Mouse (Mus musculus) kidney, embryonic 16.5 days (tissue): ENCODE measurements around the gene Naa38. TPM values are rescaled to one million over a fixed set of nuclear protein-coding genes. Genes with fewer than 3 reads are reported as not detected.

Experiments
- ATAC-seq: fragments of 200-750 bp; cut with Nextera tagmentation; 2 replicates; pipeline ENCODE4 v1.8.0; 2017; ENCODE audit warnings: moderate TSS enrichment; ENCODE audit not compliant: low FRiP score, low TSS enrichment
- H3K27ac ChIP-seq: fragments of 300-500 bp; sonication (generic); 2 replicates; pipeline ENCODE4 v1.5.1; 2014; ENCODE audit warnings: low read length
- H3K27me3 ChIP-seq: fragments of 300-500 bp; sonication (generic); 2 replicates; pipeline ENCODE4 v1.6.1; 2014; ENCODE audit warnings: low read length, control low read depth, mixed read lengths; ENCODE audit not compliant: insufficient read depth
- H3K36me3 ChIP-seq: fragments of 300-500 bp; sonication (generic); 2 replicates; pipeline ENCODE4 v1.6.1; 2014; ENCODE audit warnings: low read length, control low read depth, mixed read lengths; ENCODE audit not compliant: insufficient read depth
- H3K4me1 ChIP-seq: fragments of 300-500 bp; sonication (generic); 2 replicates; pipeline ENCODE4 v1.6.1; 2014; ENCODE audit warnings: low read length, control low read depth, mixed read lengths; ENCODE audit not compliant: insufficient read depth
- H3K4me2 ChIP-seq: fragments of 300-500 bp; sonication (generic); replicated peaks from 2 replicates; pipeline ENCODE4 v1.6.1; 2014; ENCODE audit warnings: low read depth, low read length
- H3K4me3 ChIP-seq: fragments of 300-500 bp; sonication (generic); 2 replicates; pipeline ENCODE4 v1.5.1; 2014; ENCODE audit warnings: mild to moderate bottlenecking, low read length
- H3K9ac ChIP-seq: fragments of 300-500 bp; sonication (generic); replicated peaks from 2 replicates; pipeline ENCODE4 v1.6.1; 2014; ENCODE audit warnings: low read length
- H3K9me3 ChIP-seq: fragments of 300-500 bp; sonication (generic); 2 replicates; pipeline ENCODE4 v1.6.1; 2016; ENCODE audit warnings: low read length, control low read depth
- WGBS: fragments of 180-500 bp; shearing (Covaris S2); extraction: QIAGEN DNeasy Blood & Tissue Kit; methylation state at CpG from one replicate; pipeline ENCODE4 v1.1.7; 2014; 5-methylcytosine and 5-hydroxymethylcytosine counted together
- polyA plus RNA-seq: library from polyadenylated mRNA; unstranded; fragments of >200 nt; fragmentation: Nextera tagmentation; extraction: Ambion mirVana; gene quantifications from 2 replicates; pipeline ENCODE4 v1.2.1, GENCODE M21; 2015

Naa38 gene
- polyA plus RNA-seq, 1 experiment from 2014 or later = 150 TPM

DNA sequence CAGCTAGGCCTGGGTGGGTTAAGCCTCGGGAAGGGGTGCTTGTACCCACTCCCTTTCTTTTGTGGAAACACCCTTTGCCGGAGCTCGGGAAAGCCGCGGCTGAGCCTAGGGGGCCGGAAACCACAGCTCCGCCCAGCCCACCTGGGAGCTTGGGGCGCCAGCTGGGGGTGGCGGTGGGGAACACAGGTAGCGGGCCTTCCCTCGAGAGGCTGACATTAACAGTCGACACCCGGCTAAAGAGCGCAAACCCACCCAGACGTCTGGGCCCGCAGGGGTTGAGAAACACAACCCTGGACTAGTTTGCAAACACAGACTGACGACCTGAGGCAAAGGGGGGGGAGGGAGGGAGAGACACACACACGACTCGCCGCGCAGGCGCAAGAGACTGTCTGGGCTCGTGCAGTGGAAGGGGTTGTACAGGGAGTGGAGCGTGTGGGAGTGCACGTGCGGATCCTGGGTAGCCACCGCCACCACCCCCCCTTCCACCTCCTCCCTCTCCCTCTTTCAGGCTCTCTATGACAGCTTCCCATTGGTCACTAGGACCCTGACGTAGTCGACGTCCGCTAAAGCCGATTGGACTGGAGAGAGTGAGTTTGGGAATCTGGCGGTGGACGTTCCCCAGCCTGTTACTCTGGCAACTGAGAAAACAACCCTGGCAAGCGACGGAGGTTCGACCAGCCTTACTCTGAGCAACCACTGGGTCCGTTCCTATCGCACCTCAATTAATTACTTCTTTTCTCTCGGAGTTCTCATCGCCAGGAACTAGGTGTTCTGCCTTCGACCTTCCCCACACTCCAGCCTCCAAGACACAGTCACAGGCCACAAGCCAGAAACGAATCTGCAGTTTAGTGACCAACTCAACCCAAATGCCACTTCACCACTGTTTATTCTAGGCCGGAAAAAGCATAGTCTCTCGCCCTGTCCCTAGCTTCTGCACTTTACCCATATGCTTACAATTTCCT lies 23.5 kb downstream of the Naa38 start:
- Histone ChIP-seq H3K4me3 (peak overlapping the region; percentile 81), H3K9me3 (no peaks in the 10 kb centered on the region), H3K4me2 (peak overlapping the region; percentile 97), H3K27me3 (peaks cover 27% of the 10 kb centered on the region), H3K27ac (peak overlapping the region; percentile 99), H3K9ac (peak overlapping the region; percentile 80), H3K4me1 (peaks cover 48% of the 10 kb centered on the region), H3K36me3 (no peaks in the 10 kb centered on the region)
- under 1% methylated on average over 45 of the region's 45 CpGs for WGBS
- ATAC-seq = peak; percentile 88

DNA sequence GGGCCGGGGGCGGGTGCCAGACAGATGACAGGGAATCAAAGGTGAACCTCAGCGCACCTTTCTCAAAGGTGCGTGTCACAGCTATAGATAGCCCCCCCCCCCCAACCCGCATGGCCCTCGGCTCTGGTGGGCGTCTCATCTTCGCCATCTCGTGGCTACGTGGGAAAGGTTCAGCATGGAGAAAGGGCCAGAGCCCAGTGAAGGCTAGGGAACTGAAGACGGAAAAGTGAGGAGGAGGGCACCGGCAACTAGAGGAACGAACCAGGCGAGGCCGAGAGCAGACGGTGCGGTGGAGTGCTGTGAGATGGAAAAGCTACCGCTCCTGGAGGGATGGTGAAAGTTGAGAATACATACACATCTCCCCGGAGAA lies 24.1 kb downstream of the Naa38 start:
- H3K9ac ChIP-seq = peak overlapping the region; percentile 56
- no peak for ATAC-seq
- H3K9me3 ChIP-seq = no peaks in the 10 kb centered on the region
- peak overlapping the region; percentile 79 for H3K27ac ChIP-seq
- no peaks in the 10 kb centered on the region for H3K36me3 ChIP-seq
- H3K4me3 ChIP-seq = peak overlapping the region; percentile 81
- under 1% methylated on average over 19 of the region's 19 CpGs for WGBS
- H3K4me1 ChIP-seq = peaks cover 41% of the 10 kb centered on the region
- peaks cover 28% of the 10 kb centered on the region for H3K27me3 ChIP-seq
- H3K4me2 ChIP-seq = peak overlapping the region; percentile 97

DNA sequence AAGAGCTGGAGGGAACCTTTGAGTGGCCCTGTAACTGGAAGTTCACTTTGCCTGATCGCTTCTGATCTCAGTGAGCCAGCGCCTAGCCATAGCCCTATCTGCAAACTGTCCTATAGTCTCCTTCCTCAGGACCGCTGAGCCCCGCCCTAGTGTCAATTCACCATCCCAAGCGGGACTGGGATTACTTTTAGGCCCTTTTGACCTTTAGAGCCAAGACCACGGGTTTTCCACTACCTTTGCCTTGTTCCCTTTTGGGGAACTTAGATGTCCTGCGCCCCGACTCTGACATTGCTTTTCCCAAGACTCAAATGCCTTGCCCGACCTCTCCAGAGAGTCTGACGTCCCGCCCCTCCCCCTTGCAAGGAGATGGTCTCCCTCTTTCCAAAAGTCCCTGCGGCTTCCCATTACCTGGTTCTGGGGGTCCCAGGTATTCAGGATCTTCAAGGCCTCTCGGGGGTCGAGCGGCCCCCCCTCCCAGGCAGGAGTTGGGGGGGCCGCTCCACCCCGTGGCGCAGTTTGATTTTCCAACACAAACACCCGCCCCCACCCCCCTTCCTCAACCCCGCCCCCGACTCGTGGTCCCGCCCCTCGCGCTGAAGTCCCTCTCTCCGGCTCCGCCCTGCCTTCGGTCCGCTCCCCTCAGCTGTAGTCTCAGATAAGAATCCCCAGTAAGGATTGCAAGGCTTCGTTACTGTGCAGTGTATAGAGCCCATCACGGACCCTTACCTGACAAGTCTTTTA lies 24.7 kb downstream of the Naa38 start:
- peak overlapping the region; percentile 79 for H3K27ac ChIP-seq
- ATAC-seq = no peak
- H3K9me3 ChIP-seq = no peaks in the 10 kb centered on the region
- H3K36me3 ChIP-seq = no peaks in the 10 kb centered on the region
- H3K9ac ChIP-seq = peak overlapping the region; percentile 56
- peaks cover 28% of the 10 kb centered on the region for H3K27me3 ChIP-seq
- WGBS = under 1% methylated on average over 31 of the region's 31 CpGs
- peak overlapping the region; percentile 81 for H3K4me3 ChIP-seq
- H3K4me1 ChIP-seq = peaks cover 36% of the 10 kb centered on the region
- H3K4me2 ChIP-seq = peak overlapping the region; percentile 97

DNA sequence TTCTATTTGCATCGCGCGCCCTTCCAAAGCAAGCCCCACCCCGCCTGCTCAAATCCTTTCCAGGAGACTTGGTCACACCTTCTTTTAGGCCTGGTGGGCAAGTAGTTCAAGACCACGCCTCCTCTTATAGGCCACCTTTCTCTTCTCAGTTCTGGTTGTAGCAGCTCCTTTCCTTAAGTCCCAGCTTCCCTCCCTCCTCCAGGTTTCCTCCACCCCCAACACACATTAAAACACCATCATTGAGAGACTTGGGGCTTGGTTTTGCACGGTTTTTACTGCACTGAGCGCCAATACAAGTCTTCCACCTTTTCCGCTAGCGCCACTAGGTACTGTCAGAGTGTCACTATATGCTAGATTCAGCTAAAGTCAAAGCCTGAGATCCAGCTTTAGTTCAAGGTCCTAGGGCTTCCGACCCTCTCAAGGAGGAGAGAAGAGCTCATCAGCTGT lies 25.3 kb downstream of the Naa38 start:
- H3K9me3 ChIP-seq = no peaks in the 10 kb centered on the region
- no peaks in the 10 kb centered on the region for H3K36me3 ChIP-seq
- peak overlapping the region; percentile 81 for H3K4me3 ChIP-seq
- no peak for ATAC-seq
- 11% methylated on average over 10 of the region's 10 CpGs for WGBS
- peak overlapping the region; percentile 56 for H3K9ac ChIP-seq
- H3K4me2 ChIP-seq = peak overlapping the region; percentile 97
- H3K27ac ChIP-seq = no peak overlapping the region
- H3K4me1 ChIP-seq = peaks cover 33% of the 10 kb centered on the region
- peaks cover 28% of the 10 kb centered on the region for H3K27me3 ChIP-seq

GRCm38 (mm10) chr11:69421131-69421977 lies 26.1 kb downstream of the Naa38 start:
- Histone ChIP-seq H3K4me1 (peaks cover 33% of the 10 kb centered on the region), H3K4me2 (peak overlapping the region; percentile 97), H3K4me3 (no peak overlapping the region), H3K36me3 (no peaks in the 10 kb centered on the region), H3K27ac (no peak overlapping the region), H3K9ac (peak overlapping the region; percentile 24; the same call in 1 of the 2 replicates), H3K9me3 (no peaks in the 10 kb centered on the region), H3K27me3 (peaks cover 28% of the 10 kb centered on the region)
- WGBS = 11% methylated on average over 25 of the region's 25 CpGs
- ATAC-seq = no peak

- WGBS = 89% methylated on average over 10 of the region's 10 CpGs
- H3K36me3 ChIP-seq = no peaks in the 10 kb centered on the region
Observed at GRCm38 (mm10) chr11:69422842-69423241, 27.6 kb downstream of the Naa38 start.

DNA sequence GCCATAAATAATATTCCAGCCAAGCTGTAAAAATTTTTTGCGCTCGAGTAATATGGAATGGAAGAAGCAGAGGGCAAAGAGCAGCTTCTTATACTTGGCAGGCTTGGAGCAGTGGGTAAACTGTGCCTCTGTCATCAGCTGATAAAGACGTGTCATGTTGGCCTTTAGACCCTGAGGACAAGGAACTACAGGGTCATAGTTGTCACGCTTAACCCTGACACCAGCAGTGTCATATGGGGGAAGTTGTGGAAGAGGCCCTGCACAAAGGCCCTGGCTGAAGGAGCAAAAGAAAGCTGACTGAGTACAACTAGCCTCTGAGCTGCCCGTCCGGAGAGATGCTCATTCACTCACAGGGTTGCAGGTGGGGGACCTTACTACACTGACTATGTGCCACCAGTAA lies 28.6 kb downstream of the Naa38 start:
- Histone ChIP-seq H3K4me1 (peaks cover 28% of the 10 kb centered on the region), H3K27ac (no peak overlapping the region), H3K9me3 (no peaks in the 10 kb centered on the region), H3K9ac (no peak overlapping the region), H3K27me3 (peaks cover 28% of the 10 kb centered on the region), H3K36me3 (no peaks in the 10 kb centered on the region), H3K4me3 (no peak overlapping the region), H3K4me2 (no peak overlapping the region)
- no peak for ATAC-seq
- WGBS = 63% methylated on average over 6 of the region's 6 CpGs

More at GRCm38 (mm10) chr11:69422842-69423241, 27.6 kb downstream of the Naa38 start:
- Histone ChIP-seq H3K27me3 (peaks cover 28% of the 10 kb centered on the region), H3K9ac (no peak overlapping the region), H3K4me3 (no peak overlapping the region), H3K27ac (no peak overlapping the region), H3K4me2 (no peak overlapping the region), H3K4me1 (peaks cover 23% of the 10 kb centered on the region), H3K9me3 (no peaks in the 10 kb centered on the region)
- no peak for ATAC-seq

DNA sequence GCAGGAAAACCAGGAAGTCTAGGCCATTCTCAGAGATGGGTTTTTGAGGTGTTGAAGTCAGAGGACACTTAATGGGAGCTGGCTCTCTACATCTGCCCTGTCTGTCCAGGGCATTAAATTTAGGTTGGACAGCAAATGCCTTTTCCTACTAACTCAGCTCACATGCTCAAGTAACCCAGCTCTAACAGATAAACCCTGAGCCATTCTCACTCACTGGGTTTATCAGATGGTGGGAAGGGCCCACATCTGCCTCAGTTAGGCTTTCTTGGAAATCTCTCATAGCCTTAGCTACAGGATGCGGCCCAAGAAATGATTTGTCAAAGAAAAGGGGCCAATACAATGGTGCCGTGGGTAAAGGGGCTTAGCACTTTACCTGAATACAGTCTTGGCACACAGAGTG lies 31.0 kb downstream of the Naa38 start:
- no peak overlapping the region for H3K9ac ChIP-seq
- no peaks in the 10 kb centered on the region for H3K9me3 ChIP-seq
- no peaks in the 10 kb centered on the region for H3K36me3 ChIP-seq
- H3K27ac ChIP-seq = no peak overlapping the region
- ATAC-seq = no peak
- H3K4me2 ChIP-seq = no peak overlapping the region
- peaks cover 16% of the 10 kb centered on the region for H3K4me1 ChIP-seq
- H3K27me3 ChIP-seq = peaks cover 21% of the 10 kb centered on the region
- 79% methylated on average over 2 of the region's 2 CpGs for WGBS
- no peak overlapping the region for H3K4me3 ChIP-seq

GRCm38 (mm10) chr11:69428751-69429150 lies 33.5 kb downstream of the Naa38 start:
- H3K9ac ChIP-seq = no peak overlapping the region
- H3K36me3 ChIP-seq = no peaks in the 10 kb centered on the region
- no peak overlapping the region for H3K4me3 ChIP-seq
- peak; percentile 37; the same call in 1 of the 2 replicates for ATAC-seq
- peaks cover 1% of the 10 kb centered on the region; the same call in 1 of the 2 replicates for H3K27me3 ChIP-seq
- no peaks in the 10 kb centered on the region for H3K9me3 ChIP-seq
- H3K27ac ChIP-seq = peak overlapping the region; percentile 24; the same call in 1 of the 2 replicates
- peaks cover 15% of the 10 kb centered on the region for H3K4me1 ChIP-seq
- WGBS = 14% methylated on average over 4 of the region's 4 CpGs
- no peak overlapping the region for H3K4me2 ChIP-seq
